Mouse (Mus musculus): ENCODE results near the gene Tmem208. TPM values are rescaled to one million over a fixed set of nuclear protein-coding genes. Genes with fewer than 3 reads are reported as not detected.

The Tmem208 gene
- polyA plus RNA-seq, 1 experiment from 2014 or later, result 88.6 TPM

DNA sequence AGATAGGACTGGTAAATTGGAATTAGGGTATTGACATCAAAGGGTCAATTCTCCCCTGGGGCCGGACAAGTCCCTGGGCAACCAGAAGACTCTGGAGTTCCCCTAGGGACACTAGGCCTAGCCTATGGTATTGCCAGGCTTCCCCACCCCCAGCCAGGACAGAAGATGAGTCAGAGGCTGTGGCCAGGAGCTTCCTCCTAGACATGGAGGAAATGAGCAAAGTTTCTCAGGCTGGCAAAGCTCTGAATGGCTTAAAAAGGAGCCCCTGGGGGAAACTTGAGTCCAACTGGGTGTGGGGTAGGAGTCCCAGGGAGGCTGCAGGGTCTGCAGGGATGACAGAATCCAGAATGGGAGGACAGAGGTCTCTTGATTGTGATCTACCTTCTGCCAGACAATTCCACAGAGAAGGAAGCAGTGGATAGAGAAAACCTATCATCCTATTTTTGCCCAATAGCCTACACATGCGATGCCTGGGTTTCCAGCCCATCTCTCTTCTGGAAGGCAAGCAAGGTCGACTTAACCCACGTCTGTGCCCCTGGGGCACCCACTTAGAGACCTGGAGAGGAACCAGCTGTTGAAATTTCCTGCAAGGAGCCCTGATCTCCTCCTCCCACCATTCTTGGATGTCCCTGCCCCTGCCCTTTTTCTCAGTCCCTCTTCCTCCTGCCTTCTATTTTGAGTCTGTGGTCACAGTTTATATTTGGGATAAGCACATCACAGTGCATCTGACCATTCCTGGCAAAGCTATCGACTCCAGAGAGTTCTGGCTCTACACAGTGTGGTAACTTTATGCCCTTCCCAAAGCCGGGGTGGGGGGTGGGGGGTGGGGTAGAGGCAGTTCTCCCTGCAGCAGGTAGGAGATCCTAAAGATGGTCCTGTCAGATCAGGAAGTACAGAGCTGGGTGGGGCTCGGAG lies 19.2 kb downstream of the Tmem208 start:
- Histone ChIP-seq H3K27me3 (ENCODE audit: control insufficient read depth, insufficient read depth, low read length) (no peaks in the 10 kb centered on the region), H3K4me3 (ENCODE audit: control insufficient read depth in 1 of 2, insufficient read depth in 1 of 2, low read depth in 1 of 2, low read length in 2 of 2) (no peak overlapping the region), H3K36me3 (ENCODE audit: control insufficient read depth, insufficient read depth, low read length) (0 out of 2 replicates have a peak, but pooled peaks cover 5% of the 10 kb centered on the region), H3K9me3 (ENCODE audit: control insufficient read depth, low read length) (no peaks in the 10 kb centered on the region), H3K9ac (ENCODE audit: low read length) (peak overlapping the region; percentile 32; the same call in 1 of the 2 replicates), H3K27ac (replicated peaks in 1 of 2; ENCODE audit: control insufficient read depth in 1 of 2, insufficient read depth in 1 of 2, low read depth in 2 of 2, low read length in 2 of 2) (peak overlapping the region; percentile 35 to 92; a peak in 3 of 4 replicates), H3K4me2 (ENCODE audit: low read length) (peak overlapping the region; percentile 97), H3K4me1 (ENCODE audit: control insufficient read depth in 2 of 2, insufficient read depth in 2 of 2, low read length in 2 of 2) (peaks cover 37 to 54% of the 10 kb centered on the region in 2 experiments)
- ATAC-seq (ENCODE audit: insufficient number of reproducible peaks, insufficient read depth, low FRiP score, low read depth), result no peak
- WGBS, result 36% methylated on average over 7 of the region's 7 CpGs

DNA sequence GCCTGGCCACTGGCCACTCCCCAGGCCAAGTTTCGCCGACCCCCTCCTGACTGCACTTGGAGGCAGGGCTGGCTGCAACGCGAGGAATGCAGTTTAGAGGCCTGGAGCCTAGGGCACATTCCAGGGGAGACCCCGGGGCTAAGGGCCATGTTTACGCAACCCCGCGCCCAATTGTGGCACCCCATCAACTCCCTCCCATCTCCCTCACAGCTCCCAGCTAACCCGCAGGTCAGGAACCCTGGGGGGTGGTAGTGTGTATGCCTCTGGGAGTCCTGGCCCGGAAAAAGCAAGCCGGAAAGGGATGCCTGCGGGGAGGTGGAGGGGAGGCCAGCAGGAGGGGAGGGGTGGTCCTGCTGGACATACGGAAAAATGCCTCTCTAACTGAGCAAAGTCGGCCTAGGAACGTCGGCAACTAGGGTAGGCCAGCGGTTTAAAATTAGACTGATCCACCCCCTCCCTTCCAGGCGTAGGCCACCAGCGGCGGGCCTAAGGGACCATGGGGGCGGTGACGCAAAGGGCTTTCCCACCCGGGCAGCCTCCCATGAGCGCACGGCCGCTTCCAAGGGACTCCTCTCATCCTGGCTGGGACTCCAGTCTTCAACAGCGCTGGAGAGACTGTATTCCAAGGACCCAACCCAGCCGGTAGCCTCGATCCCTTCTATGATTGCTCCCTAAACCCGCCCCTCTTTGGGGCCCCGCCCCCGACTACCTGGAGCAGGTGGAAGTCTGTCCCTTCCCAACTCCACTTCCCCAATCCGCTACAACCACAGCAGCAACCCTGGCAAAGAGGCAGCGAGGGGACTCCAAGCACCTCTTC lies 20.7 kb downstream of the Tmem208 start:
- peak; percentile 51 for ATAC-seq (ENCODE audit: insufficient number of reproducible peaks, insufficient read depth, low FRiP score, low read depth)
- H3K27me3 ChIP-seq (ENCODE audit: control insufficient read depth, insufficient read depth, low read length), result 0 out of 2 replicates have a peak, but pooled peaks cover 5% of the 10 kb centered on the region
- H3K9ac ChIP-seq (ENCODE audit: low read length), result peak overlapping the region; percentile 78
- peak overlapping the region; percentile 97 for H3K4me2 ChIP-seq (ENCODE audit: low read length)
- H3K9me3 ChIP-seq (ENCODE audit: control insufficient read depth, low read length), result no peaks in the 10 kb centered on the region
- peak overlapping the region; percentile 64 to 77 for H3K4me3 ChIP-seq (ENCODE audit: control insufficient read depth in 1 of 2, insufficient read depth in 1 of 2, low read depth in 1 of 2, low read length in 2 of 2)
- peak overlapping the region; percentile 78 to 92 for H3K27ac ChIP-seq (replicated peaks in 1 of 2; ENCODE audit: control insufficient read depth in 1 of 2, insufficient read depth in 1 of 2, low read depth in 2 of 2, low read length in 2 of 2)
- H3K4me1 ChIP-seq (ENCODE audit: control insufficient read depth in 2 of 2, insufficient read depth in 2 of 2, low read length in 2 of 2), result peaks cover 31 to 45% of the 10 kb centered on the region in 2 experiments
- 2% methylated on average over 30 of the region's 34 CpGs for WGBS
- H3K36me3 ChIP-seq (ENCODE audit: control insufficient read depth, insufficient read depth, low read length), result 0 out of 2 replicates have a peak, but pooled peaks cover 5% of the 10 kb centered on the region

DNA sequence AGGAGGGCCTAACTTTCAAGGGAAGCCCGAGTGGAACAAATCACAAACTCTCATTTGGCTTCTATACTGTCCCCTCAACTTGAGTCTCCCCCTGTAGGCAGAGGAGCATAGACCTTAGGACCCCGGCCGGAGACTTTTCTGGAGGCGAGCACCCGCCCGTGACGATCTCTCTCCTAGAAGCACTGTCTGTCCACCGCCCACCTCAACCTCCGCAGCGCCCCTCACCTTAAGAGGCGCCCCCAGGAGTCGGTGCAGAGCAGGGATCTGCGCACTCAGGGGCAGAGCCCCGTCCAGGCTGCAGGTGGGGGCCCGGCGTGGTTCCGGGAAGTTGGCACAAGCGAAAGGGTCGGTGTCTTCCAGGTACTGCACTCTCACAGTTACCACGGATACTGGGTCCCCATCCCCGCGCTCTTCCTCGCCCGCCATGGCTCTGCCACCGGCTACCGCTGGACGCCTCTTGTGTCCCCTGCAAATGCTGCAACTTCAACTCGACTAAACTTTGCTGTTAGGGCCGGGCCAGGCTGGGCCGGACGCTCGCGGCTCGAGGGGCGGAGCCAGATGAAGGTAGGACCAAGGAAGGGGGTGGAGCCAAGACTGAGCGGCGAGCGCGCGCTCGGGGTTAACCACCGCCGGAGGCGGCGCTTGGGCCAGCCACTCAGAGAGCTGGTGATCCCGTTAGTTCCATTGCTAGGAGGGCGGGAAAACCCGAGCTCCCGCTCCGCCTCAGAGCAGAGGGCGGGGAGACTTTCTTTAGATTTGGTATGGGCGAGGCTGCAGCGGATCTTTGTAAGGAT lies 21.5 kb downstream of the Tmem208 start, which contains the start of gene Fhod1:
Gene Fhod1, minus strand, starts transcription at position 526 of the 794 bp plus-strand sequence.
- peak; percentile 87 for ATAC-seq (ENCODE audit: insufficient number of reproducible peaks, insufficient read depth, low FRiP score, low read depth)
- H3K27me3 ChIP-seq (ENCODE audit: control insufficient read depth, insufficient read depth, low read length), result 0 out of 2 replicates have a peak, but pooled peaks cover 5% of the 10 kb centered on the region
- WGBS, result under 1% methylated on average over 52 of the region's 53 CpGs
- peak within 1 kb of the TSS; percentile 97 for H3K4me2 ChIP-seq (ENCODE audit: low read length)
- H3K36me3 ChIP-seq (ENCODE audit: control insufficient read depth, insufficient read depth, low read length), result 0 out of 2 replicates have a peak, but pooled peaks cover 5% of the 10 kb centered on the region
- H3K9ac ChIP-seq (ENCODE audit: low read length), result peak within 1 kb of the TSS; percentile 78
- H3K4me3 ChIP-seq (ENCODE audit: control insufficient read depth in 1 of 2, insufficient read depth in 1 of 2, low read depth in 1 of 2, low read length in 2 of 2), result peak within 1 kb of the TSS; percentile 64 to 77
- H3K27ac ChIP-seq (replicated peaks in 1 of 2; ENCODE audit: control insufficient read depth in 1 of 2, insufficient read depth in 1 of 2, low read depth in 2 of 2, low read length in 2 of 2), result peak within 1 kb of the TSS; percentile 78 to 92
- H3K4me1 ChIP-seq (ENCODE audit: control insufficient read depth in 2 of 2, insufficient read depth in 2 of 2, low read length in 2 of 2), result peaks cover 31 to 45% of the 10 kb centered on the region in 2 experiments
- no peaks in the 10 kb centered on the region for H3K9me3 ChIP-seq (ENCODE audit: control insufficient read depth, low read length)

GRCm38 (mm10) chr8:105348450-105349095 lies 22.4 kb downstream of the Tmem208 start, which contains the start of gene Slc9a5:
Slc9a5 (plus strand) TSS chr8:105348843.
- under 1% methylated on average over 34 of the region's 34 CpGs for WGBS
- ATAC-seq (ENCODE audit: insufficient number of reproducible peaks, insufficient read depth, low FRiP score, low read depth), result no peak

DNA sequence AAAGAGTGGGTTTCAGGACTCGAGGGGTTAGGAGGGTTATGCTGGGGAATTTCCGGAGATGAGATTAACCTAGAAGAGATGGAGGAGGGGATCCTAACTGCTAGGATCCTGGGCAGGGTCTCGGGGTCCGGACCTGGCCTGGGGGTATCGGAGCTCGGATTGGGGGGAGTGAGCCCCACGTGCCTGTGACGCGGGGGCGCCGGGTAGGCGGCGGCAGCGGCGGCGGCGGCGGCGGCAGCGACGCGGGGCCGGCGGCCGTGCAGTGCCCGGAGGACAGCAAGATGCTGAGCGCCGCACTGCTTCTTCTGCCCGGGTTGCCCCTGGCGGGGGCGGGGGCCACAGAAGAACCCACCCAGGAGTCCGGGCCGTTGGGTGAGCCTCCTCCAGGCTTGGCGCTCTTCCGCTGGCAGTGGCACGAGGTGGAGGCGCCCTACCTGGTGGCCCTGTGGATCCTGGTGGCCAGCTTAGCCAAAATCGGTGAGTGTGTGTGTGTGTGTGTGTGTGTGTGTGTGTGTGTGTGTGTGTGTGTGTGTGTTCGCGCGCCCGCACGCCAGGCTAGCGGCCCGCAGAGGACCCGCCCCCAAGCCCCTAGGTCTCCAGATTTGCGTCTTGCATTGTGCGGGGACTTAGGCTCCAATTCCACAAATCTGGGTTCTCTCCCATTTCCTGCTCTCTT lies 23.1 kb downstream of the Tmem208 start:
- WGBS, result 1% methylated on average over 16 of the region's 48 CpGs
- Histone ChIP-seq H3K36me3 (ENCODE audit: control insufficient read depth, insufficient read depth, low read length) (no peaks in the 10 kb centered on the region), H3K4me3 (ENCODE audit: control insufficient read depth in 1 of 2, insufficient read depth in 1 of 2, low read depth in 1 of 2, low read length in 2 of 2) (peak overlapping the region; percentile 64 to 77), H3K4me2 (ENCODE audit: low read length) (peak overlapping the region; percentile 97), H3K27ac (replicated peaks in 1 of 2; ENCODE audit: control insufficient read depth in 1 of 2, insufficient read depth in 1 of 2, low read depth in 2 of 2, low read length in 2 of 2) (no peak overlapping the region), H3K9me3 (ENCODE audit: control insufficient read depth, low read length) (no peaks in the 10 kb centered on the region), H3K27me3 (ENCODE audit: control insufficient read depth, insufficient read depth, low read length) (0 out of 2 replicates have a peak, but pooled peaks cover 5% of the 10 kb centered on the region), H3K9ac (ENCODE audit: low read length) (peak overlapping the region; percentile 78), H3K4me1 (ENCODE audit: control insufficient read depth in 2 of 2, insufficient read depth in 2 of 2, low read length in 2 of 2) (peaks cover 30 to 40% of the 10 kb centered on the region in 2 experiments)
- no peak for ATAC-seq (ENCODE audit: insufficient number of reproducible peaks, insufficient read depth, low FRiP score, low read depth)

More at GRCm38 (mm10) chr8:105348450-105349095, 22.4 kb downstream of the Tmem208 start, which contains the start of gene Slc9a5:
- Histone ChIP-seq H3K4me3 (ENCODE audit: control insufficient read depth in 1 of 2, insufficient read depth in 1 of 2, low read depth in 1 of 2, low read length in 2 of 2) (peak within 1 kb of the TSS; percentile 64 to 77), H3K27ac (replicated peaks in 1 of 2; ENCODE audit: control insufficient read depth in 1 of 2, insufficient read depth in 1 of 2, low read depth in 2 of 2, low read length in 2 of 2) (peak within 1 kb of the TSS; percentile 78 to 92), H3K9me3 (ENCODE audit: control insufficient read depth, low read length) (no peaks in the 10 kb centered on the region), H3K9ac (ENCODE audit: low read length) (peak within 1 kb of the TSS; percentile 78), H3K27me3 (ENCODE audit: control insufficient read depth, insufficient read depth, low read length) (0 out of 2 replicates have a peak, but pooled peaks cover 5% of the 10 kb centered on the region), H3K36me3 (ENCODE audit: control insufficient read depth, insufficient read depth, low read length) (no peaks in the 10 kb centered on the region), H3K4me2 (ENCODE audit: low read length) (peak within 1 kb of the TSS; percentile 97), H3K4me1 (ENCODE audit: control insufficient read depth in 2 of 2, insufficient read depth in 2 of 2, low read length in 2 of 2) (peaks cover 31 to 42% of the 10 kb centered on the region in 2 experiments)

DNA sequence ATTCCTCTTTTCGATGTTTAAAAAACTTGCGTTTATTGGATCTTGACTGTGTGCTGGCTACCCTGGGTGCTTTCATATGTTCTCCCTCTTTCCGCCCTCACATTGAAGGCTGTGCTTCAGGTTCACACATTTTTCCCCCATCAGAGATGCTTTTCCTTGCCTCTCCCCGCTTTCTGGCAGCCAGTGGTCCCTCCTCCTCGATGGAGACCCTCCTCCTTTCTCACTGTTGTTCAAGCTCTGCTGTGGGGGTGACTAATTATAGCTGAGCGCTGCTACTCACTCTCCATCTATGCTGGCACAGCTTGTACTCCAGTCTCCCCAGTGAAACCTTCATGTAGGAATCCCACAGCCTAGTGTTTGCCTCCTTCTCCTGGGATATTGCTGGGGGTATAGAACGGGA lies 24.0 kb downstream of the Tmem208 start:
- Histone ChIP-seq H3K9me3 (ENCODE audit: control insufficient read depth, low read length) (no peaks in the 10 kb centered on the region), H3K4me2 (ENCODE audit: low read length) (peak overlapping the region; percentile 97), H3K4me3 (ENCODE audit: control insufficient read depth in 1 of 2, insufficient read depth in 1 of 2, low read depth in 1 of 2, low read length in 2 of 2) (peak overlapping the region in 1 of 2 experiments; percentile 77; a peak in 1 of 4 replicates), H3K9ac (ENCODE audit: low read length) (no peak overlapping the region), H3K36me3 (ENCODE audit: control insufficient read depth, insufficient read depth, low read length) (no peaks in the 10 kb centered on the region), H3K27me3 (ENCODE audit: control insufficient read depth, insufficient read depth, low read length) (0 out of 2 replicates have a peak, but pooled peaks cover 5% of the 10 kb centered on the region), H3K27ac (replicated peaks in 1 of 2; ENCODE audit: control insufficient read depth in 1 of 2, insufficient read depth in 1 of 2, low read depth in 2 of 2, low read length in 2 of 2) (no peak overlapping the region), H3K4me1 (ENCODE audit: control insufficient read depth in 2 of 2, insufficient read depth in 2 of 2, low read length in 2 of 2) (peaks cover 28 to 30% of the 10 kb centered on the region in 2 experiments)
- ATAC-seq (ENCODE audit: insufficient number of reproducible peaks, insufficient read depth, low FRiP score, low read depth), result no peak
- WGBS, result 22% methylated on average over 7 of the region's 7 CpGs
